Comparison of ENCODE assay signal across 8 mouse cellular contexts in the genomic region with DNA sequence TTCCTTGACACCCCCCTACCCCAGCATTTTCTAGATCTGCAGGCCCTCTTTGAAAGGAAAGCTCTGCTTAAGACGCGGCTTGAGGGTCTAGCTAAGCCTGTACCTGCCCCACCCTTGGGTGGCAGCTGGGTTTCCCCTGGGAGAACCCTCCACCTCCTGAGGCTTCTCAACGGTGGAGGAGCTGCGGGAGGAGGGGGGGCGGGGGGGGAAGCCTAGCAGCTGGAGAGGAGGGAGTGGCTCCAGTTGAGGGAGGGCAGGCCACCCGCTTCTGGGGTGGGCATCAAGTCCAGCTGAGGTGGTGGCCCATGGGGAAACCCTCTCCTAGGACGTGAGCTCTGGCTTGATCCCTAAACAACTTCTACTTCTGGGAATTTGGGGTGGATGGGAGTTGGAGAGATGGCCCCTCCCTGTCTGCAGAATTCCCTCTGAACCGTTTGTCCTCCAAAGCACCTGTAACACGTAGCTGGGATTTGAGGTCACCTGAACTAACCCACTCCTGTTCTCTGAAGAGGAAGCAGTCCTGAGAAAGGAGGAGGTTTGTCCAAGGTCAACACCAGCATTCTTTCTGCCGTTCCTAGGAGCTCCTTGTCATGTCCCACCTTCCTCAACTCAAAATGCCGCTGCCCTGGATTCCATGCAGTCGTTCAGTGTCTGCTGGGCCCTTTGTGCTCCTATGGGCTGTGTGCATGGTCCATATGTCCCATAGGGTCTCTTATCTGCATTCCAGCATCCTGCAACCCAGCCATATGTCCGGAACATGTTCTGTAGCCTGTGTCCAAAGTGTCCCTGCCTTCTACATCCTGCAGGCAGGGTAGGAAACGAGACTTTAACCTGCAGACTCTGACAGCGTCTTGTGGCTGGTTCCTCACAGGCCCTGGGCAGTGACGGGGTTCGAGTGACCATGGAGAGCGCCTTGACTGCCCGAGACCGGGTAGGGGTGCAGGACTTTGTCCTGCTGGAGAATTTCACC. TPM values are rescaled to one million over a fixed set of nuclear protein-coding genes. Genes with fewer than 3 reads are reported as not detected.
A peak's percentile ranks its signal among the peaks of the same experiment; 100 is the strongest.
DNase-seq lines count a peak whose midpoint lies in the region; ATAC-seq and TF ChIP-seq lines count a peak whose summit lies in the region.

No protein-coding gene starts in this region.

- no peak for TF ChIP-seq POLR2A in kidney, adult 2 months (IDR thresholded peaks at IDR 0.05; ENCODE audit: low read depth, low read length)

- peak; percentile 25 for DNase-seq in kidney, adult 2 months
- DNase-seq in kidney, postnatal 36 days = no peak
- DNase-seq in lung, postnatal 36 days = peak; percentile 54
- no peak for DNase-seq in frontal cortex, postnatal 14 days (ENCODE audit: low spot score in 2 of 2)

- peak overlapping the region; percentile 84 for H3K27ac ChIP-seq in kidney, adult 2 months (ENCODE audit: insufficient read depth, low read depth, low read length)
- H3K27ac ChIP-seq in embryonic facial prominence, embryonic 12.5 days = no peak overlapping the region
- H3K27ac ChIP-seq in intestine, embryonic 15.5 days = peak overlapping the region; percentile 86; the same call in 1 of the 2 replicates

- H3K27me3 ChIP-seq in kidney, adult 2 months (replicated peaks; ENCODE audit: control insufficient read depth, insufficient read depth, low read length) = no peaks in the 10 kb centered on the region
- peaks cover 24% of the 10 kb centered on the region for H3K27me3 ChIP-seq in embryonic facial prominence, embryonic 12.5 days
- no peaks in the 10 kb centered on the region for H3K27me3 ChIP-seq in intestine, embryonic 15.5 days (replicated peaks)

- H3K4me3 ChIP-seq in kidney, adult 2 months (ENCODE audit: insufficient read depth, low read depth, low read length) = peak overlapping the region; percentile 78
- H3K4me3 ChIP-seq in embryonic facial prominence, embryonic 12.5 days = peak overlapping the region; percentile 68
- H3K4me3 ChIP-seq in intestine, embryonic 15.5 days (replicated peaks) = peak overlapping the region; percentile 70

- 43% methylated on average over 20 of the region's 20 CpGs for WGBS in kidney, adult 2 months
- 57% methylated on average over 19 of the region's 20 CpGs for WGBS in embryonic facial prominence, embryonic 12.5 days
- WGBS in intestine, embryonic 15.5 days = 50% methylated on average over 20 of the region's 20 CpGs

- peak overlapping the region; percentile 85 for H3K4me2 ChIP-seq in embryonic facial prominence, embryonic 12.5 days (replicated peaks)
- peak overlapping the region; percentile 92 for H3K4me2 ChIP-seq in intestine, embryonic 15.5 days (replicated peaks)

- no peak for ATAC-seq in embryonic facial prominence, embryonic 12.5 days (ENCODE audit: insufficient number of reproducible peaks, insufficient read depth, low FRiP score, low TSS enrichment)
- no peak for ATAC-seq in intestine, embryonic 15.5 days
- no peak for ATAC-seq in erythroid progenitor cell, adult 5-6 weeks (replicated peaks; ENCODE audit: low FRiP score, poor library complexity, severe bottlenecking)
- ATAC-seq in monocyte, adult 5-6 weeks (replicated peaks; ENCODE audit: insufficient number of reproducible peaks, low FRiP score, low TSS enrichment, poor library complexity, severe bottlenecking) = no peak

- no peak for TF ChIP-seq CTCF in kidney, adult 2 months (conservative IDR thresholded peaks at IDR 0.05; ENCODE audit: insufficient read depth, insufficient read length, low read depth, low read length)

- H3K4me1 ChIP-seq in kidney, adult 2 months (ENCODE audit: control insufficient read depth, insufficient read depth, low read length) = peaks cover 32% of the 10 kb centered on the region
- H3K4me1 ChIP-seq in embryonic facial prominence, embryonic 12.5 days = peaks cover 22% of the 10 kb centered on the region
- peaks cover 46% of the 10 kb centered on the region for H3K4me1 ChIP-seq in intestine, embryonic 15.5 days (replicated peaks)

- no peaks in the 10 kb centered on the region; the same call in 1 of the 2 replicates for H3K36me3 ChIP-seq in kidney, adult 2 months (ENCODE audit: control insufficient read depth, insufficient read depth, low read length)
- peaks cover 30% of the 10 kb centered on the region for H3K36me3 ChIP-seq in embryonic facial prominence, embryonic 12.5 days
- peaks cover 24% of the 10 kb centered on the region for H3K36me3 ChIP-seq in intestine, embryonic 15.5 days

- peak overlapping the region; percentile 74; the same call in 1 of the 2 replicates for H3K9ac ChIP-seq in embryonic facial prominence, embryonic 12.5 days
- peak overlapping the region; percentile 74 for H3K9ac ChIP-seq in intestine, embryonic 15.5 days

- no peaks in the 10 kb centered on the region for H3K9me3 ChIP-seq in embryonic facial prominence, embryonic 12.5 days
- H3K9me3 ChIP-seq in intestine, embryonic 15.5 days = no peaks in the 10 kb centered on the region

RNA-seq across cellular contexts. Expression of gene Myo1c, which starts 6.6 kb away (rescaled TPM):
- 88.9 and 99.7 TPM in 2 replicates for polyA plus RNA-seq in kidney, adult 2 months (2012; rRNA removed)
- polyA plus RNA-seq in embryonic facial prominence, embryonic 12.5 days (2016; fragmentation: Nextera tagmentation; extraction: Ambion mirVana) = 28.0 and 31.0 TPM in 2 replicates
- polyA plus RNA-seq in intestine, embryonic 15.5 days (2015; fragmentation: Nextera tagmentation; extraction: Ambion mirVana) = 48.6 and 50.0 TPM in 2 replicates
- total RNA-seq in erythroid progenitor cell, adult 5-6 weeks (2015; ENCODE audit: low replicate concordance) = 15.5 and 22.2 TPM in 2 replicates
- 17.3 and 21.2 TPM in 2 replicates for total RNA-seq in erythroid progenitor cell, adult 5-6 weeks (2017; ENCODE audit: low replicate concordance)
- total RNA-seq in monocyte, adult 5-6 weeks (2017) = 93.0 to 115 TPM (median 97.0 TPM) in 3 replicates

RNA-seq across cellular contexts. Expression of gene Crk, which starts 22.2 kb away (rescaled TPM):
- 48.4 and 62.4 TPM in 2 replicates for polyA plus RNA-seq in kidney, adult 2 months (2012; rRNA removed)
- polyA plus RNA-seq in embryonic facial prominence, embryonic 12.5 days (2016; fragmentation: Nextera tagmentation; extraction: Ambion mirVana) = 135 and 142 TPM in 2 replicates
- 105 and 109 TPM in 2 replicates for polyA plus RNA-seq in intestine, embryonic 15.5 days (2015; fragmentation: Nextera tagmentation; extraction: Ambion mirVana)
- total RNA-seq in erythroid progenitor cell, adult 5-6 weeks (2015; ENCODE audit: low replicate concordance) = 32.1 and 41.5 TPM in 2 replicates
- total RNA-seq in erythroid progenitor cell, adult 5-6 weeks (2017; ENCODE audit: low replicate concordance) = 43.8 and 83.8 TPM in 2 replicates
- total RNA-seq in monocyte, adult 5-6 weeks (2017) = 101 to 126 TPM (median 121 TPM) in 3 replicates

RNA-seq across cellular contexts. Expression of gene Inpp5k, which starts 26.1 kb away (rescaled TPM):
- polyA plus RNA-seq in kidney, adult 2 months (2012; rRNA removed) = 69.1 and 71.5 TPM in 2 replicates
- 19.8 and 20.8 TPM in 2 replicates for polyA plus RNA-seq in embryonic facial prominence, embryonic 12.5 days (2016; fragmentation: Nextera tagmentation; extraction: Ambion mirVana)
- 17.6 and 19.4 TPM in 2 replicates for polyA plus RNA-seq in intestine, embryonic 15.5 days (2015; fragmentation: Nextera tagmentation; extraction: Ambion mirVana)
- 36.8 and 78.8 TPM in 2 replicates for total RNA-seq in erythroid progenitor cell, adult 5-6 weeks (2015; ENCODE audit: low replicate concordance)
- total RNA-seq in erythroid progenitor cell, adult 5-6 weeks (2017; ENCODE audit: low replicate concordance) = 38.4 and 46.3 TPM in 2 replicates
- total RNA-seq in monocyte, adult 5-6 weeks (2017) = 68.4 to 82.5 TPM (median 80.2 TPM) in 3 replicates

Comparison
In these comparisons a context has a peak if more than half of its experiments do, and no peak if none do; other contexts are left out.
1. DNase-seq: peak in kidney, adult 2 months (single experiment) and lung, postnatal 36 days (single experiment); none in kidney, postnatal 36 days (0 of 2) and frontal cortex, postnatal 14 days (0 of 2).
2. Peak in every context shown above with its lines, with median percentiles within 50 percentile points of each other: H3K4me3 ChIP-seq.